Mouse (Mus musculus): ENCODE results near the gene Tdrd3.
A peak's percentile ranks its signal among the peaks of the same experiment; 100 is the strongest.

Tdrd3 gene

DNA sequence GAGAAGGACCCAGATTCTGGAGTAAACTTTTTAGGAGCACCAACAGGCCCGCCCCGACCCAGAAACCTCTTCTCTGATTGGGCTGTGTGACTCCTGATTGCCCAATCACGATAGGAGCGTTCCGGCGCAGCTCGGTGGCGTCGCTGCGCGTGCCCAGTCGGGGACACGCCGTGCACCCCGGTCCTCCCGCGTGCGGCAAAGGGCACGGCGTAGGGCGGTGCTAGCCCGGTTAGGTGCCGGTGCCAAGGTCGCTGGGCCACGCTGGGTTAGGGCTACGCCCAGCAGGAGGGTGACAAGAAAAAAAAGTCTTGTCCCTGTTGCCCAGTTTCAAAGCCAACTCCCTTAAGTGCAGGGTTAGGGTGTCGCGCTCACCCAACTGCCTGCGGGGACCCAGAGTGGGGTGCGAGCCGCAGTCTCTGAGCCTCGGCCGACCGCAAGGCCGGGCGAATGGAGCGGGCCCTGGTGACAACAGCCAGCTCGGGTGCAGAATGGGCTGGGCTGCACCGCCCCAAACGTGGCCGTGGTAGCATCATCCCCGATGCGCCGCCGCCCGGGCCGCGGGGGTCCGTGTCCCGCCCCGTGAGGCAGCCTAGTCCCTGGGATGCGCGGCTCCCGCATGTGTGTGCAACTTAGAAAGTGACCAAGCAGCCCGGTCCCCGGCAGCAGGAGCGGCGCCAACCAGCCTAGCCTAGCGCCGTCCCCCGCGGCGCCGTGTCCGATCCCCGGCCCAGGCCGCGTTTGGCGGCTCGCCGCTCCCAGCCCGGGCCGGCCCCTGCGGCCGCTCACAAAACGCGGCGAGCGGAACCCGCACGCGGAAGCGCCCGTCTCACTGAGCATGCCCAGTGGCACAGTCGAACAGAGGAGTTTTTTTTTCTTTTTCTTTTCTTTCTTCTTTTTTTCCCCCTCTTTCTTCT, at the start of gene Tdrd3:
TSS of gene Tdrd3 (plus strand) at position 832 of the 914 bp plus-strand sequence.
- peak; percentile 68 to 82 for DNase-seq (ENCODE audit: low read depth in 1 of 2, low spot score in 2 of 2)

- no peak for DNase-seq (ENCODE audit: low read depth in 1 of 2, low spot score in 2 of 2)
These were observed 49.3 kb upstream of the Tdrd3 start for GRCm38 (mm10) chr14:87367169-87367568.

DNA sequence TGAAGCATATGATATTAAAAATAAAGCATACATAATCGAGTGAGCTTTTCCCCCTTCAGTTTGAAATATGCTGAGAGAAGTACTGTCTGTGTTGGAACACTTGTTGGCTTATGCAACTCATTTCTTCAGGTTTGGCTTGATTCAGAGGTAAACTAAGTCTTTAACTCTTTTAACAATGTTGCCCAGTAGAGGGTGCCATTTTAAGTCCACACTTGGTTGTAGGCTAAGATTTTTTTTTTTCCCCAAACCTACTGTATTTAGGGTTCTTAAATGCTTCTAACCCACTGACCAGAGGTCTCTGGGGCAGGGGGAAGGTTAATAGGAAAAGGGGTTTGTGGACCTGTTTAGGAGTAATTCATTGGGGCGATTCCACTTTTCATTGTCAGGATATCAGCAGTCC, 33.4 kb upstream of the Tdrd3 start:
- DNase-seq (ENCODE audit: low read depth in 1 of 2, low spot score in 2 of 2) = no peak

DNA sequence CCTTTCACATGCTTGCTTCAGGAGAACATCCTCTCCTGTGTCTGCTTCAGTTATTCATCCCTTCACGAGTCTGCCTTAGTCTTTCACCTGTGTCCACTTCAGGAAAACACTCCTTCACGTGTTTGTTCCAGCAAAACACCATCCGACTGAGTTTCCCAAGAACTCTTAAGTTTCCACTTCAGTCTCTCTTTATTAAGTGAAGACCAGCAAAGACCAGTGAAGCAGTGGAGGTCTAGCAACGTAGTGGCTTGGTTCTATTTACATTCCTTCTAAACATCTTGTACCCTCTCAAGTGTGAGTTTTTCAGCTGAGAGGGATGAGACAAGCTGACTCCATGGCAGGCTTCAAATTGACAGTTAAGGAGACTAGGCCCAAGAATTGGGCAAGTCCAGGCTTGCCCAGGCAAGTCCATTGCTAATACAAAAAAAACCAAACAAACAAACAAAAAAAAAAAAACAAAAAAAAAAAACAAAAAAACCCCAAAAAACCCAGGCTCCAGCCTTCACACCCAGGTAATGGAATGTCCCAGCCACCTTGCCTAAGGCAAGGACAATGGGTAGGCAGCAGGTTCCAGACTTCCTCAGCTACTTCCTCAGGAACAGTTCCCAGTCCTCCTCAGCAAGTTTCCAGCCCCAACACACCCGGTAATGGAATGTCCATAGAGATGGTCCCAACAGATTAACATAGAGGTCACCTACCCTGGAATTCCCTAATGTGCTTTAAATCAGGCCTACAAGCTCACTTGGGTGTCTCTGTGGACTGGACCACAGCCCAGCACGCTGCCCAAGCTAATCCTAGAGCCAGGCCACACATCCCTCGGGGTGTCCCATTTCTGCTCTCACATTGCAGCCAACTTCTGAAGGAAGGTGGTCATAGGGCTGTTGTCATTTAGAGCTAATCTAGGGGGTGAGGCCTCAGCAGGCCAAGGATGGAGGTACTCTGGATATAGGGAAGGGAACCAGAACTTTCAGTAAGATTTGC, 31.9 kb upstream of the Tdrd3 start:
- no peak for DNase-seq (ENCODE audit: low read depth in 1 of 2, low spot score in 2 of 2)

- DNase-seq (ENCODE audit: low read depth in 1 of 2, low spot score in 2 of 2) = no peak
These were observed 23.3 kb upstream of the Tdrd3 start for GRCm38 (mm10) chr14:87393096-87393495.

- DNase-seq (ENCODE audit: low read depth in 1 of 2, low spot score in 2 of 2) = no peak
These were observed 19.8 kb upstream of the Tdrd3 start for GRCm38 (mm10) chr14:87396643-87397042.

- DNase-seq (ENCODE audit: low read depth in 1 of 2, low spot score in 2 of 2) = no peak
These were observed 992 bp upstream of the Tdrd3 start for GRCm38 (mm10) chr14:87415486-87415807.

- DNase-seq (ENCODE audit: low read depth in 1 of 2, low spot score in 2 of 2) = peak in 1 of 2 experiments; percentile 5
These were observed 584 bp downstream of the Tdrd3 start for GRCm38 (mm10) chr14:87416755-87417690.

DNA sequence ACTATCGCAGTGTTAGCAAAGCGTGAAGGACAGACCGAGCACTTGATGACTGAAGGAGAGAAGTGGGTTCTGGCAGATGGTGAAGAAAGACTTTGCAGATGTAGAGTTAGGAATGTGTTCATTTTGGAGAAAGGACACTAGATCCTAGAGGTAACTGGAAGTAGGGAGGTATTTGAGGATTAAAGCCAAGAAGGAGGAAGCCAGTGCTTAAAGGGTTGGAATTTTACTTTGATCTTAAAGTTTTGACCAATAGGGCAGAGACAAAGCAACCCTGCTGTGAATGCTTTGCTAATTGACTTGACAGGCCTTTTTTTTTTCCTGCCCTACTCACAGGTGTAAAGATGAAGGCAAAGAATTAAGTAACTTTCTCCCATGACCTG, 1.2 kb downstream of the Tdrd3 start:
- DNase-seq (ENCODE audit: low read depth in 1 of 2, low spot score in 2 of 2) = no peak

DNA sequence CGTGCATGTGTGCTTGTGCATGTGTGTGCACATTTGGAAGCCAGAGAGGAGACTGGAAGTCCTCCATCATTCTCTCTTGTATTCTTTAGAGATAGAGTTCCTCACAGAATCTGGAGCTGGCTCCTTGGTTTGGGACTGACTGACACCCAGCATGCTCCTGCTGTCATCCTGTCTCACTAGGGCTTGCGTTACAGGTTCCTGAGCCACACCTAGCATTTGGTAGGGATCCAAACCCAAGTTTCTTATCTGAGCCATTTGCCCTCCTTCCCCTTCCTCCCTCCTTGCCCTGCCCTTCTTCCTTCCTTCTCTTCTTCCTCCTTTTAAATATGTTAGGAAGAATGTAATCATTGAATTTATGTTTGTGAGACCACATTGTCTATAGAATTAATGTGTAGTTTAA, 3.3 kb downstream of the Tdrd3 start:
- DNase-seq (ENCODE audit: low read depth in 1 of 2, low spot score in 2 of 2) = no peak

DNA sequence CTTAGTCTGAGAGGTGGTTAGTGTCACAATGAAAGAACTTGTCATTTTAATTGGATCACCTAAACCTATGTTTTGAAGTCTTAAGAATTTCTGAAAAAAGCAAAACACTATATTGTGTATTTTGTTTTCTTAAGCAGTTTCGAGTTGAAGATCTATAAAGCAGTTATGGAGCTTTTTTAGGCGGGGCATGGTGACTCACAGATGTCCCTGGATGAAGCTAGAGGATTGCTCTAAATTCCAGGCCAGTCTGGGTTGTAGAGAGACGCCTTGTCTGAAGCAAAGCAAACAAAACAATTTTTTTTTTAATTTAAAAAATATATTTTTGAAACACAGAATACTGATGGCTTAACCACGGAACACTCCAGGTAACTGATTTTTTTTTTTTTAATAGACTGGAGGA, 4.1 kb downstream of the Tdrd3 start:
- no peak for DNase-seq (ENCODE audit: low read depth in 1 of 2, low spot score in 2 of 2)

DNA sequence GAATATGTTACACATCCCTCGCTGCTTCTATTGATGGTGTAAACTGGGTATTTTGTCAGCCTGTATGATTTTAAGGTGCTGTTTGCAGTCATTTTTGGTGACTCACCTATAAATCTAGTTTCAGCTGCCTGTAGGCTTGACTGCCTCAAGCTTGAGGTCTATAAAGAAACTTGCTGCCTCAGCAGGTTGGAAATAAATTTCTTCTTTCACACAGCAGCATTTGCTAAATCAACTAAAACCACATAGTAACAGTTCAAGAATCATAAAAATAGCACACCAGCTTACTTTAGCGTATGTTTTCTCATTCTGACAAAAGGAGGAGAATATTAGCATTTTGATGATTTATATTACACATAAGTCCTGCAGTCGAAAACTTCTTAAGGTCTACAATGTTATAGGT, 6.0 kb downstream of the Tdrd3 start:
- DNase-seq (ENCODE audit: low read depth in 1 of 2, low spot score in 2 of 2) = no peak

DNA sequence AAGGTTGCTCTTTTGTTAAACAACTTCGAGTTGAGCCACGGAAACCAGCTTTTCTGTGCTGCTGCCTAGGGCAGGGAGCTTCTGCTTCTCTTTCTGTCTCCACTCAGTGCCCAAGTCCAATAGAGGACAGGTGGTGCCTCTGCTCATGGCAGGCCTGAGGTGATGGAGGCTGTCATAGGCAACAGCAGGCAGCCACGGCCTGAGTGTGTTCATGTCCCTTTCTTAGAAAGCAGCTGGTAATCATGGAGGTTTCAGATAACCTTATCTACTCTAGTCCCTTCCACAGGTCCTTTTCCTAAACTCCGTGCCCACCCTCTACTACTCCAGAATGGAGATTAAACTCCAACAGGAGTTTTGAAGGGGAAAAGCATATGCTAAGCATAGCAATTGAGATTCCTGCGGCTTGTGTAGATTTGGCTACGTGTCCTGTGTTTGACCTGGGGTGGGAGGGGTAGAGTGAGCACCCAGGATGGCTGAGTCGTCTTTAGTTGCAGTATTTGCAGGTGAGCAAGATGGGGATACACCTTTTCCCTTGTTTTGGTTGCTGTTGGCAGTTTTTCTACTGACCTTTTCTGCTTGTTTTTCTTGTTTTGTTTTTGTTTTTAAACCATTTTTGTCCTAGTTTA, 10.0 kb downstream of the Tdrd3 start:
- DNase-seq (ENCODE audit: low read depth in 1 of 2, low spot score in 2 of 2) = no peak

- no peak for DNase-seq (ENCODE audit: low read depth in 1 of 2, low spot score in 2 of 2)
These were observed 10.6 kb downstream of the Tdrd3 start for GRCm38 (mm10) chr14:87427032-87427431.

GRCm38 (mm10) chr14:87427659-87428289, 11.3 kb downstream of the Tdrd3 start:
- DNase-seq (ENCODE audit: low read depth in 1 of 2, low spot score in 2 of 2) = no peak

DNA sequence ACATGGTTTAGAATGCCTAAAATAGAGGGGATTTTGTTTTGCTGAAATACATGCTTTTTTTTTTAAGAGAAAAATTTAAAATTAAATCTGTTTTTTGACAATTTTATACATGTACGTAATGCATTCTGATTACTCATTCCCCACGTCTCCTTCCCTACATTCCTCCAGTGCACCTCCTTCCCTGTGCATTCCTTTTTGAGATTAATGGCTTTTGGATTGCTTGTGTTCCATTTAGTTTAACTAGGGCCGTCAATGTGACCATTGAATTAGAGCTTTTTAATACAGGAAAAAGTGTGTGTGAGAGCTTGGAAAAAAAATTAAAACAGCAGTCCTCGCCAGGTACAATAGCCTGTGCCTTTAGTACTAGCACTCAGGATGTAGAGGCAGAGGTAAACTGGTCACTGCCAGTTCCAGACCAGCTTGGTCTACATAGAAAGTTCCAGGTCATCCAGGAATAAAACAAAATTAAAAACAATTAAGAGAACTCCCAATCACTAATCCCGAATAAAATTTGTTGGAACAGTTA, 17.0 kb downstream of the Tdrd3 start:
- DNase-seq (ENCODE audit: low read depth in 1 of 2, low spot score in 2 of 2) = no peak

DNA sequence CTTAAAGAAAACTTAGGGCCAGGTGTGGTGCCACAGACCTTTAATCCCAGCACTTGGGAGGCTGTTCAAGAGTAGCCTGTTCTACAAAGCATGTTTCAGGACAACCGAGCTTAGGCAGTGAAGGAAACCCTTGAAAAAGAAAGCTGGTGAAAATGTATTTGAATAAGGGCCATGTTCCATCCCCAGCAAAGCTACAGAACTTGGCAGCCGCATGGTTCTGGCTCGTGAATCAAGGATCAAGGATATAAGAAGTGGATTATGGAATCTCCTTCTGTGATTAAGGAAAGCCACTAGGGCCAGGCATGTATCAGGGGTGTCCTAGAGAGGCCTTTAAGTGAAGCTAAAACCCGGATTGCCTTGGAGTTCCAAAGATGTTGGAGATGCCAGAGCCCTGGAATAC, 18.9 kb downstream of the Tdrd3 start:
- no peak for DNase-seq (ENCODE audit: low read depth in 1 of 2, low spot score in 2 of 2)

DNA sequence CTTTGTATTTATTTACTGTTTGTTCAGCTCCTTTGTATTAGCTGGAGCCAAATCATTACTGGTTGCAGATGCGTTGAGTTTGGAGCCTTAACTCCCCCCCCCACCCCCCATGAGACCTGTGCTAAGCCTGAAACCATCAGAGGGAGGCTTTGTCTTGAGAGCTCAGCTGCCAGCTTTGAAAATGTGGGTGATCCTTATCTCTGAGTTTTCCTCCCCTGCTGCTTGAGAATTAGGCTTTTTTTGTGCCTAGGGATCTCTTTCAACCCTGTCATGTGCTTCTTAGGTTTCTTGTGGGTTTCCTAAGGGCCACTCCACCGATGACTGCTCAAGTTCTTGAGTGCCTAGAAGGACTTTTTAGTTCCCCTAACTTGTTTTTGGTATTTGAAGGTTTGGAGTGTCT, 23.3 kb downstream of the Tdrd3 start:
- no peak for DNase-seq (ENCODE audit: low read depth in 1 of 2, low spot score in 2 of 2)

DNA sequence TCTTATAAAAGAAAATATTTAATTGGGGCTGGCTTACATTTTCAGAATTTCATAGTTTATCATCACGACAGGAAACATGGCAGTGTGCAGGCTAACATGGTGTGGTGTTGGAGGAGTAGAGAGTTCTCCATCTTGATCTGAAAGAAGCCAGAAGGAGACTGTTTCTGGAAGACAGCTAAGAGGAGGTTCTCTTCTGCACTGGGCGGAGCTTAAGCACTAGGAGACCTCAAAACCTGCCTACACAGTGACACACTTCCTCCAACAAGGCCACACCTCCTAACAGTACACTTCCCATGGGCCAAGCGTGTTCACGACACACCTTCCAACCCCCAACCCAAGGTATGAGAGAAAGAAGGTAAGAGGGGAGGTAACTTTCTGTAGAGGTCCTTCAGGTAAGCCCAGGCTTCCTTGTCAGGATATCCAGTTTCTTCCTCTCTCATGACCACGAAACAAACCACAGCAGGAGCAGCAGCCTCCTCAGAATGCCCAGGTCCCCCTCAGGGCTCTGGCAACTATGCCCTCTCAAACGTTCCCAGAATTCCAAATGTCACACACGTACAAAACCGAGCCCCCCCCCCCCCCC, 30.0 kb downstream of the Tdrd3 start:
- DNase-seq (ENCODE audit: low read depth in 1 of 2, low spot score in 2 of 2) = no peak

All from monocyte, adult 2 months (primary cell).